In the genomic region with DNA sequence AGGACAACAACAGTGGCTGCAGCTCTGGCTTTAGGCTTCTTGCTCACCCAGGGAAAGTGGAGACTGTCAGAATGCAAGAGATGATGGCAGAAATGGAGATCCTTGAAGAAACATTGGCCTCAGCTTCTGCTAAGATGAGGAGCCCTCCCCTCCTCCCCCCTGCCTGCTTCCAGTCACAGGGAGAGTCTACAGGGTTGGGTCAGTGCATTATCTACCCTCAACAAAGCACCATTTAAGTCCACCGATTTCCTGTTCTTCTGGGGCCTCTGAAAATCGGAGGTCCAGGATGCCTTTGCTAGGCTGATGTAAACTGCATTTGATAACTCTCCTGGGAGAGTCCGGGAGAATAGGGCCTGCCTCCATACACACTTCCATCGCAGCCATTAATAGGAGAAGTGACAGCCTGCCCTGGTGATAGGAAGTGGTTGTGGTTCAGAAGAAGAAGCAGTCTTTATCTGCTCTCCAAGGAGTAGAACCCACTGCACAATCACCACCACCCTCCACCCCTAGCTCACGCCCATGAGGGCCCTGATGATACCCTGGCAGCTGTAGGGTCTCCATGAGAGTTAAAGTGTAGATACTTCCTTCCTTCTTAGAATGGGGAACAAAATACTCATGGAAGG, we compare ENCODE assay signal across 19 mouse cellular contexts.
DNase-seq lines count a peak whose midpoint lies in the region; ATAC-seq and TF ChIP-seq lines count a peak whose summit lies in the region.
"Had no signal": no experiment of that assay in that cellular context is flagged by ENCODE, and none has a peak within 500 bp of the region (broad histone marks: within the 10 kb centered on the region; RNA-seq: fewer than 3 reads in every experiment).

No protein-coding gene starts in this region.

- no peak overlapping the region for H3K4me3 ChIP-seq in heart, embryonic 10.5 days
- H3K4me3 ChIP-seq in heart, adult 2 months: no peak overlapping the region
- no peak overlapping the region for H3K4me3 ChIP-seq in lung, adult 2 months (replicated peaks; ENCODE audit: extremely low read depth, low read depth, low read length)
- H3K4me3 ChIP-seq in midbrain, postnatal 0 days (ENCODE audit: low read depth, low read length): no peak overlapping the region
- H3K4me3 ChIP-seq: midbrain, embryonic 13.5 days; myocyte; neural tube, embryonic 15.5 days had no signal

- no peaks in the 10 kb centered on the region for H3K9me3 ChIP-seq in heart, embryonic 10.5 days
- no peaks in the 10 kb centered on the region for H3K9me3 ChIP-seq in midbrain, postnatal 0 days (ENCODE audit: low read length)
- H3K9me3 ChIP-seq: midbrain, embryonic 13.5 days; neural tube, embryonic 15.5 days had no signal

- no peak for TF ChIP-seq CTCF in heart, adult 2 months (IDR thresholded peaks at IDR 0.05)
- TF ChIP-seq CTCF in lung, adult 2 months (IDR thresholded peaks at IDR 0.05; ENCODE audit: insufficient read depth, low read length): no peak
- no peak for TF ChIP-seq CTCF in midbrain, postnatal 0 days (IDR thresholded peaks at IDR 0.05)

- no peak overlapping the region for H3K4me2 ChIP-seq in midbrain, postnatal 0 days (ENCODE audit: low read depth, low read length, poor library complexity, severe bottlenecking)
- H3K4me2 ChIP-seq: midbrain, embryonic 13.5 days; neural tube, embryonic 15.5 days had no signal

- no peak for DNase-seq in heart, embryonic 10.5 days (ENCODE audit: low spot score)
- DNase-seq in heart, adult 2 months: no peak
- peak; percentile 98 for DNase-seq in MEL-GATA-1-ER (ENCODE audit: extremely low read depth, low read depth)
- peak; percentile 41 for DNase-seq in liver
- DNase-seq in lung, adult 2 months: no peak
- no peak for DNase-seq in thymus, postnatal 25 days
- DNase-seq in midbrain, postnatal 0 days (ENCODE audit: low spot score): no peak
- DNase-seq: adrenal gland, adult 8-10 months; cerebellum, adult 11-12 months; gastrocnemius, postnatal 10 days; kidney, adult 9 months; kidney, postnatal 36 days; lung, postnatal 36 days; retina, postnatal 1 day had no signal

- H3K36me3 ChIP-seq in heart, embryonic 10.5 days: no peaks in the 10 kb centered on the region
- no peaks in the 10 kb centered on the region for H3K36me3 ChIP-seq in heart, adult 2 months (ENCODE audit: control insufficient read depth, insufficient read depth, low read length)
- no peaks in the 10 kb centered on the region for H3K36me3 ChIP-seq in midbrain, postnatal 0 days (ENCODE audit: insufficient read depth, low read length)
- H3K36me3 ChIP-seq: midbrain, embryonic 13.5 days; neural tube, embryonic 15.5 days had no signal

- peak overlapping the region; percentile 19; the same call in 1 of the 2 replicates for H3K27ac ChIP-seq in heart, embryonic 10.5 days
- H3K27ac ChIP-seq in heart, adult 2 months: no peak overlapping the region
- H3K27ac ChIP-seq in midbrain, postnatal 0 days (ENCODE audit: low read depth, low read length): no peak overlapping the region
- H3K27ac ChIP-seq: midbrain, embryonic 13.5 days; neural tube, embryonic 15.5 days had no signal

- intact Hi-C loops in heart, adult 2 months (cut with DNase I): no loop called here

- no peak for TF ChIP-seq POLR2A in heart, adult 2 months (IDR thresholded peaks at IDR 0.05; ENCODE audit: insufficient read depth, low read depth, low read length)
- no peak for TF ChIP-seq POLR2A in lung, adult 2 months (IDR thresholded peaks at IDR 0.05; ENCODE audit: borderline replicate concordance, extremely low read depth, low read depth, low read length)

- no peak for TF ChIP-seq EP300 in heart, adult 2 months (IDR thresholded peaks at IDR 0.05; ENCODE audit: insufficient read depth, low read depth, low read length)

- 46% methylated on average over 5 of the region's 5 CpGs for WGBS in heart, embryonic 10.5 days
- WGBS in heart, adult 2 months: 33% methylated on average over 5 of the region's 5 CpGs
- 47% methylated on average over 5 of the region's 5 CpGs for whole genome bisulfite sequencing in lung, adult 2 months
- 78% methylated on average over 5 of the region's 5 CpGs for WGBS in midbrain, postnatal 0 days

- H3K27me3 ChIP-seq in heart, embryonic 10.5 days (ENCODE audit: insufficient read depth, poor library complexity, severe bottlenecking): no peaks in the 10 kb centered on the region
- no peaks in the 10 kb centered on the region for H3K27me3 ChIP-seq in heart, adult 2 months (ENCODE audit: control insufficient read depth, insufficient read depth, low read length)
- no peaks in the 10 kb centered on the region for H3K27me3 ChIP-seq in midbrain, postnatal 0 days (ENCODE audit: insufficient read depth, low read length)
- H3K27me3 ChIP-seq: midbrain, embryonic 13.5 days; neural tube, embryonic 15.5 days had no signal

- no peaks in the 10 kb centered on the region; the same call in 1 of the 2 replicates for H3K79me2 ChIP-seq in heart, adult 2 months (replicated peaks; ENCODE audit: control insufficient read depth, insufficient read depth, low read length)

- ATAC-seq in megakaryocyte, adult 5-6 weeks (ENCODE audit: poor library complexity, severe bottlenecking): peak; percentile 86
- no peak for ATAC-seq in midbrain, postnatal 0 days (ENCODE audit: low FRiP score)
- ATAC-seq: hindbrain, embryonic 16.5 days; midbrain, embryonic 13.5 days had no signal

- H3K9ac ChIP-seq in heart, adult 2 months (ENCODE audit: low read depth, low read length): no peak overlapping the region
- no peak overlapping the region for H3K9ac ChIP-seq in midbrain, postnatal 0 days (replicated peaks; ENCODE audit: low read length, poor library complexity, severe bottlenecking)
- H3K9ac ChIP-seq: midbrain, embryonic 13.5 days; neural tube, embryonic 15.5 days had no signal

- peaks cover 42% of the 10 kb centered on the region for H3K4me1 ChIP-seq in heart, embryonic 10.5 days
- H3K4me1 ChIP-seq in heart, adult 2 months (ENCODE audit: control insufficient read depth, insufficient read depth, low read length): no peaks in the 10 kb centered on the region
- H3K4me1 ChIP-seq in lung, adult 2 months (ENCODE audit: control insufficient read depth, insufficient read depth, low read length): no peaks in the 10 kb centered on the region
- H3K4me1 ChIP-seq in midbrain, postnatal 0 days (ENCODE audit: insufficient read depth, low read length): peaks cover 8% of the 10 kb centered on the region

Comparison
In these comparisons a context has a peak if more than half of its experiments do, and no peak if none do; other contexts are left out.
1. DNase-seq: peak in MEL-GATA-1-ER (single experiment) and liver (single experiment); none in heart, embryonic 10.5 days (single experiment), heart, adult 2 months (0 of 2), lung, adult 2 months (single experiment), thymus, postnatal 25 days (single experiment) and midbrain, postnatal 0 days (single experiment).